Mouse (Mus musculus) kidney, adult 2 months (tissue): ENCODE results near the gene Tead1. TPM values are rescaled to one million over a fixed set of nuclear protein-coding genes. Genes with fewer than 3 reads are reported as not detected.

Source experiments
- DNase-seq: peaks from one replicate; pipeline ENCODE4 v3.0.0; 2021
- H3K27ac ChIP-seq: fragments of 200-500 bp; 2 replicates; pipeline ENCODE4 v1.5.1; 2012; ENCODE audit warnings: low read depth, low read length, control low read depth, inconsistent platforms; ENCODE audit not compliant: insufficient read depth
- H3K27me3 ChIP-seq: fragments of 200-500 bp; replicated peaks from 2 replicates; pipeline ENCODE4 v1.6.1; 2012; ENCODE audit warnings: mild to moderate bottlenecking, moderate library complexity, low read length, inconsistent platforms; ENCODE audit not compliant: control insufficient read depth, insufficient read depth
- H3K36me3 ChIP-seq: fragments of 200-500 bp; 2 replicates; pipeline ENCODE4 v1.6.1; 2012; ENCODE audit warnings: mild to moderate bottlenecking, moderate library complexity, low read length, inconsistent platforms; ENCODE audit not compliant: control insufficient read depth, insufficient read depth
- H3K4me1 ChIP-seq: fragments of 200-500 bp; 2 replicates; pipeline ENCODE4 v1.6.1; 2011; ENCODE audit warnings: low read length; ENCODE audit not compliant: control insufficient read depth, insufficient read depth
- H3K4me3 ChIP-seq: fragments of 200-500 bp; 2 replicates; pipeline ENCODE4 v1.5.1; 2011; ENCODE audit warnings: mild to moderate bottlenecking, low read depth, low read length, control low read depth; ENCODE audit not compliant: insufficient read depth
- CTCF ChIP-seq: fragments of 200-500 bp; conservative IDR thresholded peaks from 2 replicates; pipeline ENCODE4 v1.5.1; 2011; ENCODE audit warnings: low read depth, mild to moderate bottlenecking, control low read depth, low read length, moderate library complexity, mixed read lengths; ENCODE audit not compliant: insufficient read depth, insufficient read length
- POLR2A ChIP-seq: fragments of 200-500 bp; IDR thresholded peaks from one replicate; pipeline ENCODE4 v1.6.1; 2011; ENCODE audit warnings: low read depth, low read length, control low read depth
- WGBS: fragments of 180-500 bp; shearing (Covaris S2); methylation state at CpG from one replicate; pipeline ENCODE4 v1.1.7; 2018; 5-methylcytosine and 5-hydroxymethylcytosine counted together
- polyA plus RNA-seq: library from polyadenylated mRNA; depleted of rRNA; stranded (reverse); fragments of >200 nt; gene quantifications from 2 replicates; pipeline ENCODE4 v1.2.3, GENCODE M21; 2012

Tead1 gene
- polyA plus RNA-seq, 1 experiment = 14.7 TPM

DNA sequence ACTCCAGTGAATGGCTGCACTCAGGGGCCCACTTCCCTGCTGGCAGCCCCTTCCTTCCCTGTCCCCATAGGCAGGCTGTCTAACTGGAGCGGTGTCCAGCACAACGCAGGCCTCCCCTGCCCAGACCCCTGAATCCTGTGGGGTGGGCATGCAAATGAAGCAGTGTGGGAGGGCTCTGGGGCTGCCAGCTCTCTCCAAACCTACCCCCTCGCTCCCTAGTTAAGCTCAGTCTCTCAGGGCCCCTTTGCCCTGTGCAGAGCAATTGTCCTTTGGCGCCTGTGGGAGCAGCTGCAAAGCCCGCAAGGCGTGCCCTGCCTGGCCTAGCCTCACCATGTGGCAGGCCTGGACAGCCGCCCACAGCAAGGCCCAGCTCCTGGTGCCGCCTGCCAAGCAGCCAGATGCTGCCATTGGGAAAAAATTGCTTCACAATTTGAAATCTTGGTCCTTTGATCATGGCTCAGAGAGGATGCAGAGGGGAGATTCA is 204.7 kb downstream of the Tead1 start:
- H3K4me1 ChIP-seq = no peaks in the 10 kb centered on the region
- WGBS = 62% methylated on average over 8 of the region's 8 CpGs
- no peak overlapping the region for H3K4me3 ChIP-seq
- TF ChIP-seq CTCF (no peak), POLR2A (no peak)
- no peak overlapping the region for H3K27ac ChIP-seq
- DNase-seq = peak; percentile 46
- H3K36me3 ChIP-seq = no peaks in the 10 kb centered on the region; the same call in 1 of the 2 replicates
- H3K27me3 ChIP-seq = no peaks in the 10 kb centered on the region

DNA sequence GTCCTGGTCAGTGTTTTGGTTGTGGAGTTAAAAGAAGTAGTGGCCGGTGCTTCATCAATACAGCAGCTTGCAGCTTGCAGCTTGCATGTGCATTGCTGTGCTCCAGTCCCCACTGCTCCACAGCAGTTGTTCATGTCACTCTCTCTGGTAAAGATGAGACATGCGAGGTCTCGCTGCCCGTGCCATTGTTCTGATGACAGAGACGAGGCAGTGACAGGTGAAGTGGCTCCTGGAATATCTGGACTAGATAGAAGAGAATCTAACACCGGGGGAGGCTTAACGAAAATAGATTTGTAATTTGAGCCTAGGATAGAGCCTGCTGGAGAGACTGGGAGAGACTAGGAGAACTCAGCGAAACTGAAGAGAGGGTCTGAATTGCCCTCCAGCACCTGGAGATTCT is 206.4 kb downstream of the Tead1 start:
- H3K4me1 ChIP-seq = no peaks in the 10 kb centered on the region
- no peaks in the 10 kb centered on the region; the same call in 1 of the 2 replicates for H3K36me3 ChIP-seq
- no peak for DNase-seq
- no peak for TF ChIP-seq CTCF
- no peak for TF ChIP-seq POLR2A
- H3K27ac ChIP-seq = no peak overlapping the region
- 73% methylated on average over 8 of the region's 8 CpGs for WGBS
- H3K4me3 ChIP-seq = no peak overlapping the region
- H3K27me3 ChIP-seq = no peaks in the 10 kb centered on the region

DNA sequence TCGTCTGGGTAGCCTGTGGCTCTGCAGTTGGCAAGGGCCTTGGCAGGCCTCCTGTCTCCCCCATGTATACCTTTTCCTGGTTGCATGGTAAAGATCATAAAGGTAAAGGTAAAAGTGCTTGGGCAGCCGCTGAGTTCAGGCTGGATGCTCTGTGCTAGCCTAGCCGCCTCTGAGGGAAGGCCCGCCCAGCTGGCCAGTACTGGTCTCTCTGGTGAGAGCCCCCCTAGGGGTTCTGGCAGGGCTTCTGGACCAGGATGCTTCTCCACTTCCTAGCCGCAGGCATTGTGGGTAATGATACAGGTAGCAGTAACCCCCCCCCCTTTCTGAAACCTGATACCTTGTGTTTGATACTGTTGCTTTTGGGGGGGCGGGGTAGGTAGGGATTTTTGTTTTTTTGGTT is 212.8 kb downstream of the Tead1 start:
- 84% methylated on average over 6 of the region's 6 CpGs for WGBS
- no peak overlapping the region for H3K27ac ChIP-seq
- TF ChIP-seq CTCF (no peak), POLR2A (no peak)
- no peak overlapping the region for H3K4me3 ChIP-seq
- H3K4me1 ChIP-seq = no peaks in the 10 kb centered on the region
- no peak for DNase-seq
- no peaks in the 10 kb centered on the region for H3K27me3 ChIP-seq
- peaks cover 3% of the 10 kb centered on the region for H3K36me3 ChIP-seq

DNA sequence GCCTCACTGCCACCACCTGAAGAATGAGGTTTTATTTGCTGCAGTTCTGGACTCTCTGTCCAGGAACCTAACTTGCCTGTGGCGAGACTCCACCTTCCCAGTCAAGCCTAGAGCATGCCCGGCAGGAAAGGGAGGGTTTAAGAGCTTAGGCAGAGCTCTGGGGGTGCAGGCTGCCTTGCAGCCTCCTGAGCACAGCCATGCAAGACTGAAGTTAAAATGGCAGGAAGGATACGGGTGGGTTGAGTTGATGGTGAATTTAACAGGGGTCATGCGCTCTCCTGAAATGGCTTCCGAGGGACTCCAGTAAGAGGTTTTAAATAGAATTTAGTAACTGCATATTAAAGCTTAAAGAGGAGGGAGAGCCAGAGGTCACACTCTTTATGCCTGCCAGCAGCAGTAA is 213.5 kb downstream of the Tead1 start:
- H3K4me1 ChIP-seq = no peaks in the 10 kb centered on the region
- TF ChIP-seq POLR2A (no peak), CTCF (no peak)
- DNase-seq = no peak
- H3K27me3 ChIP-seq = no peaks in the 10 kb centered on the region
- no peak overlapping the region for H3K4me3 ChIP-seq
- no peak overlapping the region for H3K27ac ChIP-seq
- WGBS = 61% methylated on average over 5 of the region's 5 CpGs
- peaks cover 3% of the 10 kb centered on the region for H3K36me3 ChIP-seq

DNA sequence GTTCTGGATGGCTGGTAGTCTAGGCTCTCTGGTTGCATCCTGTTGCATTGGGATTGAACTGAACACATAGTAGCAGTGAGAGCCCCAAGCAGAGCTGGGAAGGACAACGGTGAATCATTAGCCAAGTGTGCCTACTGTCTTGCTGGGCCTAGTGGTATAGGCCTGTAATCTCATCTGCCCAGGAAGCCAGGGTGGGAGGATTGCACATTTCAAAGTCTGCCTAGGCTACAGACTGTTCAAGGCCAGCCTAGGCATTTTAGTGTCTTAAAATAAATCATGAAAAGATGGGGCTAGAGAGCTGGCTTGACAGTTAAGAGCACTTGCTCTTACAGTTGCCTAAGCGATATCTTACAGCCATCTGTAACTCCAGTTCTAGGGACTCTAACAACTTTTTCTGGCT is 217.2 kb downstream of the Tead1 start:
- no peak for DNase-seq
- 78% methylated on average over 2 of the region's 2 CpGs for WGBS
- peaks cover 3% of the 10 kb centered on the region for H3K36me3 ChIP-seq

DNA sequence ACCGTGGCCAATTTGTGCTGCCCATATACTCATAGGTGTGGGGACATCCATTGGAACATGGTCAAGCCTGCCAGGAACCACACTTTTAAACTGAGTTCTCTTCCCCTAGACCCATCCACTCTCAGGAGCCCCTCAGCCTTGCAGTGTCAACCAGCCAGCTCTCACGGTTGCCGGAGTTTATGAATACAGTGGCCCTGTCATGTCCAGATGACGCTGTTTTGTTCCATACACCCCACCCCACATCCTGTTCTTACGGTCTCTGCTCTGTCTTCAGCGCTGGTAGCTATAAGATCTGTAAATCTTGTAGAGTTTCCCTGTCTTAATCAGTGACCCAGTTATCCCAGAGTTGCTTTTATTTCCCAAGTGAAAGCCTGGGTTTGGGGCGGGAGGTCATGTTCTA is 222.6 kb downstream of the Tead1 start:
- no peak overlapping the region for H3K27ac ChIP-seq
- no peaks in the 10 kb centered on the region for H3K4me1 ChIP-seq
- H3K27me3 ChIP-seq = no peaks in the 10 kb centered on the region
- H3K4me3 ChIP-seq = no peak overlapping the region
- peaks cover 3% of the 10 kb centered on the region; the same call in 1 of the 2 replicates for H3K36me3 ChIP-seq
- DNase-seq = no peak
- TF ChIP-seq CTCF (no peak), POLR2A (no peak)
- 85% methylated on average over 7 of the region's 7 CpGs for WGBS

More for the DNA sequence above, 217.2 kb downstream of the Tead1 start:
- no peaks in the 10 kb centered on the region for H3K27me3 ChIP-seq
- no peak overlapping the region for H3K4me3 ChIP-seq
- TF ChIP-seq CTCF = no peak
- no peak for TF ChIP-seq POLR2A
- H3K27ac ChIP-seq = no peak overlapping the region
- H3K4me1 ChIP-seq = no peaks in the 10 kb centered on the region

DNA sequence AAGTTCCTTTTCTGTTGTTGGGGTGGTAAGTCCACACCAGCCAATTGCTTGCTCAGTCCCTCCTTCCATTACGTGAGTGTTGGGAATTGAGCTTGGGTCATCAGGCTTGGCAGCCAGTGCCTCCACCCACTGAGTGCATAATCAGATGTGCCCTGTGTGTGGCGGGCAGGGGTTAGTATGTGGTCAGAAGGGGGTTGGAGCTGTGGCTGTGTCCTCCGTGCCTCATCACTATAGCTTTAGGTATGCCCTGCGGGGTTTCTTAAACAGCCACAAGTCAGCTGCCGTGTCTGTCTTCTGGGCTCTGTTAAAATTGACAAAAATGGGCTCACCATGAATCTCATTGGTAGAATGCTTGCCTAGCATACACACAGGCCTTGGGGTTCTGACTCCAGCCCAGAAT is 227.7 kb downstream of the Tead1 start:
- no peak overlapping the region for H3K4me3 ChIP-seq
- H3K27ac ChIP-seq = no peak overlapping the region
- WGBS = 92% methylated on average over 5 of the region's 5 CpGs
- TF ChIP-seq CTCF = no peak
- no peak for TF ChIP-seq POLR2A
- H3K27me3 ChIP-seq = no peaks in the 10 kb centered on the region
- H3K36me3 ChIP-seq = peaks cover 3% of the 10 kb centered on the region; the same call in 1 of the 2 replicates
- no peak for DNase-seq
- H3K4me1 ChIP-seq = no peaks in the 10 kb centered on the region
